Mouse (Mus musculus) E14TG2a.4 (cell line): ENCODE results near the gene Notch1.

ENCODE experiments used
- CTCF ChIP-seq: conservative IDR thresholded peaks from 2 replicates; pipeline ENCODE4 v1.5.1; 2014; ENCODE audit warnings: low read length
- NANOG ChIP-seq: IDR thresholded peaks from 2 replicates; pipeline ENCODE4 v1.6.1; 2014; ENCODE audit warnings: borderline replicate concordance, low read length, mixed read lengths

DNA sequence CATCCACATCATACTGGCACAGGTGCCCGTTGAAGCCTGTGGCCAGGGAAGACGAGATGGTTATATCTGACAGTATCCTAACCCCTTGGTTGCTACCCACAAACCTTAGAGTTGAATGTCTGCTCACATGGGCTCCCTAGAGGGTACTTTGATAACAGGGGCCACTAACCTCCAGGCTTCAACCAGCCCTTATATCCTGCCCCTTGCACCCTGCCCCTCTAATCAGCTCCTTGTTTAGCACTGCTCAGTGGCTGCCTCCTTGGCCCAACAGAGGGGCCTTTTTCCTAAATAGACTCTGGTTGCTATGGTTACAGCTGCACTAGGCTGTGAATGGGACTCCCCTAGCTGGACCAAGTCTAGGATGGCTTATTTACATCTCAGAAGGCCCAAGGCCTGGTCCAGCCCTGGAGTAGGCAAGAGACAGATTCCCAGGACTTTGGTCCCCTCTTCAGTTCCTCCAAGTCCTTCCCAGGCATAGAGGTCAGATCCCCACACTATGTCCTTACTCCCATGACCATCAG, 37.7 kb downstream of the Notch1 start:
- TF ChIP-seq NANOG (no peak), CTCF (no peak)
